Mouse (Mus musculus) c-Kit-positive CD71-positive TER-119-negative erythroid progenitor cells, embryonic 14.5 days (primary cell): Measurements from ENCODE around the gene Zdhhc18.

Experiments used
- DNase-seq: peaks from one replicate; pipeline ENCODE4 v3.0.0-alpha.2; 2013; ENCODE audit warnings: low read depth

Gene Zdhhc18

DNA sequence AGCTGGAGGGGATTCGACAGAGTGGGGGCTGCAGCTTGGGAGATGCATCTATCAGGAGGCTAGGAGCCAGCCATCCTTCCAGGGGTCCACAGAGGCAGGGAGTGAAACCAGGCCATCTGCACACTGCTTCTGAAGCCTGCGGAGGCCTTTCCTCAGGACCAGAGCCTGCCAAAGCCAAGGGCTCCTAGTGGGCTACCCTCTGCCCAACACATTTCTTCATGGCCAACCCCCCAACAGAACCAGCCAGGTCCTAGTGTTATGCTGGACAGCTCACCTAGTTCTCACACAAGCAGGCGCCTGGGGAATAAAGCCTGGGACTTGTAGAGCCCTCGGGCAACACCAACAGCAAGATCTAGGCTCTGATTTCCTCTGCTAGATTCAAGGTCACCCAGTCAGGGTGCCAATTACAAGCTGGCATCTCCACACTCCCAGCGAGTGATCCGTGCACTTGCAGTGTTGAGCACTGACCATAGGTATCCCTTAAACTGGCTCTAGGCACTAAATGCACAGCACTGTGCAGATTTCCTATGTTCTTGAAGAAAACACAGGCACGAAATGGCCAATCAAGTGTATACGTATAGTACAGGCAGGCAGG lies 19.5 kb downstream of the Zdhhc18 start:
- DNase-seq: no peak

- DNase-seq: no peak
These were observed 20.8 kb downstream of the Zdhhc18 start for GRCm38 (mm10) chr4:133629191-133629590.

- no peak for DNase-seq
These were observed 21.4 kb downstream of the Zdhhc18 start for GRCm38 (mm10) chr4:133628517-133628916.

DNA sequence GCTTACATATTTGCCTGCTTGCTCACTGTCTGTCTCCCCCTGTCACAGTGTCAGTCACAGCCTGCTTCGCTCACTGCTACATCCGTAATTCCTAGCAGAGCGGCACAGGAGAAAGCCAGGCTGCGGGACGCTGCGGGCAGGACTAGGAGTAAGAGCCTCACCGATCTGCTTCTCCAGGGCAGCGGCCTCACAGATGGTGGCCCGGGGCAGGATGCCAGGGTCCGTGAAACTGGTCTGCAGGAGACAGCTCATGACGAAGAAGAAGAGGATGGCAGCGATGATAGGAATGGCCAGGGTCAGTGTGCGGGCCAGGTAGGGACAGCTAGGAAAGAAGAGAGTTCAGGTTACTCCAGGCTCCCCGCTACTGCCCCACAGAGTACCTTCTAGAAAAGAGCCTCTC lies 22.9 kb downstream of the Zdhhc18 start:
- no peak for DNase-seq

GRCm38 (mm10) chr4:133626621-133627020 lies 23.3 kb downstream of the Zdhhc18 start:
- DNase-seq: no peak

GRCm38 (mm10) chr4:133626221-133626620 lies 23.7 kb downstream of the Zdhhc18 start:
- no peak for DNase-seq

DNA sequence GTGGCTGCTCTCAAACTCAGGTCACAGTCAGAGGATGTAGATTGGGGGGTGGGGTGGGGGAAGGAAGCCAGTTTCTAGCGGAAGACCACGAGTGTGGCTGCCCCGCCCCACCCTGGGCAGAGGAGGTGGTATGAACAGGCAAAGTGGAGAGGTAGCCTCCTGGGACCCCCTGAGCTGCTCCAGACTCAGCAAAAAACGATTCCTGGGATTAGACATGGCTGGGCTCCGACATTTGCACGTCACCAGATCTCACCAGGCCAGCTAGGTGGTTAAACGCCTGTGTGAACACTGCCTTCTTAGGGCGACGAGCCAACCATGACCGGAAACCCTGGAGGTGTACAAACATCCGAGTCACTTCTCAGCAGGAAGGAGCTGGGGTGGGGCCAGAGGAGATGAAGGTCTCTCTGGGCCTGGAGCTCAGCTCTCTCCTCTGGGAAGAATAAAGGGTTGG lies 24.3 kb downstream of the Zdhhc18 start:
- DNase-seq: no peak

- no peak for DNase-seq
These were observed 25.1 kb downstream of the Zdhhc18 start for GRCm38 (mm10) chr4:133624830-133625229.

DNA sequence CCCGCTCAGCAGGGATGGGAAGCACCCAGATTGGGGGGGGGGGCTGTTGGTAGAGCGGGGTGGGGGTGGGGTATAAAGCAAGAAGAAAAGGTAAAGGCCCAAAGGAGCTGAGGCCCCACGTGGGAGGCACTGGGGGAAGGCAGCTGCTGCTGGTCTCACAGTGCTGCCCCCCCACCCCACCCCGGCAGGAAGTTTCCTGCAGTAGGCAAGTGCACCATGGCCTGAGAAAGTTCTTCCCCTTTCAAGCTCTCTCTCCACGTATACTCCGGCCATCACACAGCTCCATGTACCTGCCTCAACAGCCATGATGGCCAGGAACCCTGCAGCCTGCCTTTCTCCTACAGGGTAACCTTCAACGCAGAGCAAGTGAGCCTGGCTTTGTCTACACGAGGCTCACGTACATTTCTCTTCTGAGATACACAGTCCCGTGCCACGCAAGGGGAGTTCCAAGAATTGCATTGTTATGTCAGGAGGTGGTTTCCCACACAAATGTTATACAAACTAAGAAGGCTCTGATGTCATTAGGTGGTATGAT lies 27.7 kb downstream of the Zdhhc18 start:
- no peak for DNase-seq

DNA sequence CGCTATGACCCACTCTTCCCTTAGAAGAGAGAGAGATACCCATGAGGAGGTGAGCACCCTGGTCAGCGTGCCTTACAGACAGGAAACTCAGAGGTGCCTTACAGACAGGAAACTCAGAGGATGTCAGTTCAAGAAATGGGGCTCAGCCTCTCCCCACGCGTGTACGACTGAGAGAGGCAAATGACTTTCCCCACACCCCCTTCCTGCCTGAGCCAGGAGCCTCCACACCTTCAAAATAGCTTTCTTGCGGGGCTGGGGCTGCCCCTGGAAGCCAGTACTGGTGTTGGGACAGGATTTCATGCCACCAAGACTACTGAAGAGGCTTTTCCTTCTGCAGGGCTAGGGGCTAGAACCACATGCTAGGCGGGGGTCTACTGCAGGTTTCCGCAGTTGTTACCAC lies 29.3 kb downstream of the Zdhhc18 start:
- DNase-seq: no peak

DNA sequence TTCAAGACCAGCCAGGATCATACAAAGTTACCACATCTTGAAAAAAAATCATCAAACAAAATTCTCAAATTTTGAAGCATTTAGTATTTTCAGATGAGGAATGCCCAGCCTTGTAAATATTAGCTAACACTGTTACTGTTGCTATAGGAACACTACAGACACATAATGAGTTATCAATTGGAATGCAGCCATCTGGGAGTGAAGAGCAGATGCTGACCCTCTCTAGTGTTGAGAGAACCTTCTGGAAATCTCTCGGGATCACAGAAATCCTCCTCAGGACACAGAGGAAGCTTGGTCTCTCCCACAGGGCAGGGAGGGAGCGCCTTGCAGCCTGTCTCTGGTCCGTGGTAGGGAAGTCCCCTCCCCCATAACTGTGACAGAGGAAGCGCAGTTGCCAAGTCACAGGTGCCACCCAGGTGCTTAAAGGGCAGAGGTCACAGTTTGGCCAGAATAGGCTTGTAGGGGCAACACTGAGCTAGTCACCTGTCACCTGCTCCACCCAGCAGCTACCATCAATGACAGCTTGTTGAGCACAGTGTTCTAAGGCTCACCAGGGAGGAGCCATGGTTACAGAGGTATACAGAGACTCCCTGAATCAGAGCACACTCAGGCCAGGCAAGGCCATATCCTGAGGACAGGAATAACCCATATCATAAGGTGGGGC lies 30.3 kb downstream of the Zdhhc18 start:
- DNase-seq: no peak

GRCm38 (mm10) chr4:133617936-133618335 lies 32.0 kb downstream of the Zdhhc18 start:
- DNase-seq: no peak

DNA sequence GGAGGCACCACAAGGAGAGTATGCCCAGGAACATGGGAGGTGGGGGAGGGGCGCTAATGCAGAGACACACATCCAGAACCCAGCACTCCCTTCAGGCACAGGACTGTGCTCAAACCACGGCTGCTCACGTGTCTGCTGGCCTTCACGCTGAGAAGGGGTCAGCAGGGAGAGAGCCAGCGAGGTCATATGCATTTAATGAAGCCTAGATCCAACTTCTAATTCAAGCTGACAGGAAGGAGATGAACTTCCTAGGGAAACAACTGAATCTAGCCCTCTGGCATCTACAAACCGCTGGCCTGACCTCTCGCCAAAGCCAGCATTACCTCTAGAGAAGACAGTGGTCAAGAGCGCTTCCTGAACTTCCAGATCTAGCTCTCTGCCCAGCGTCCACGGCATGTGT lies 34.5 kb downstream of the Zdhhc18 start:
- DNase-seq: no peak

DNA sequence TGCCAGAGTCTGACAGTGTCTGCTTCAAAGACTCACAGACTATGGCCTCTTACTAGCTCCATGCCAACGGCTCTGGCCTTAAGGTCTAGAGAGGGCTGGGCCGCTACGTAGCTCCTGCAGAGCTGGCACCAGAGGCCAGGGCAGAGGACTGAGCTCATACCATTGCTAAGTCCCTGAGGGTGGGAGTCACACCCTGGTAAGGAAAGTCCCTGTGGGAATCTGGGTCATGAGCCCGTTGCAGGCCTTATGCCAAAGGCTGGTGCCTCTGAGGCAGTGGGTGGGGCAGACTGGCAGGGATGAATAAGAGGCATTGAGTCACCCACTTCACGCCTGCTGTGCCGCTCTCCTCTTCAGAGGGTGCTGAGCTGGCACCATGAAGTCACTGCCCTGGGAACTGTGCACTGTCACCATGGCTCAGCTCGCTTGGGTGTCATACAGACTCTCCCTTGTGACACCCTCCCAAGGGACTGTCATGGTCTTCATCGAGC lies 35.6 kb downstream of the Zdhhc18 start:
- DNase-seq: no peak

- DNase-seq: no peak
These were observed 36.1 kb downstream of the Zdhhc18 start for GRCm38 (mm10) chr4:133613867-133614266.

DNA sequence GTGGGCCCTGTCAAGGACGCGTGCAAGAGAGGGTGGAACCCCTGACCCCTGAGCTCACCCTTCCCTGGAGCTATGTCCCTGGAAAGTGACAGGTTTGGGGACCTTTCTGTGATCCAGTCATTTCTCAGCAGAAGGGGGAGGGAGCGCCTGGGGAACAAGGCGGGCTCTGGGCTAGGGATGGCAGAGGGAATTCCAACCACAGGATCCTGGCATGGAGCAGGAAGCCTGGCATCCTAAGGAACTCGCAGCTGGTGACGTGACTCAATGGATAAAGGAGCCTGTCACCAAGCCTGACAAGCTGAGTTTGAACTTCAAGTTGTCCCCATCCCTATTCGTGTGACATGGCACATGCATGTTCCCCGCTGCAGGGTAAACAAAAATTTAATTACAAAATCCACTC lies 36.9 kb downstream of the Zdhhc18 start:
- no peak for DNase-seq

DNA sequence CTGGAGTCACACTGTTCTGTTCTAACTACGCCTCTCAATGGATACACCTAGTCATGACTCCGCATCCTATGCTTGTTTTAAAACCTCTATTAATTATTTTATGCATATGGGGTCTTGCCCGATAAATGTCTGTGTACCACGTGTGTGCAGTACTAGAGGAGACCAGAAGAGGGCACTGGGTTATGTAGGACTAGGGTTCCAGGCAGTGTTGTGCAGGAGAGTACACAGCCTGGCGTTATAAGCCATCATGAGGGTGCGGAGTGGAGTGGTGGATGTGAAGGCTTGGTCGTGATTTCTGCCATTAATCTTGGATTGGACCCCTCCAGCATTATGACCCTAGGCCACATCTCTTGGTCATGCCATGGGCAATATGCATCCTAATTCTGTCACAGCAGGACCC lies 37.5 kb downstream of the Zdhhc18 start:
- no peak for DNase-seq

- no peak for DNase-seq
These were observed 38.1 kb downstream of the Zdhhc18 start for GRCm38 (mm10) chr4:133611815-133612214.

GRCm38 (mm10) chr4:133609719-133610118 lies 40.2 kb downstream of the Zdhhc18 start:
- DNase-seq: peak; percentile 71

- no peak for DNase-seq
These were observed 42.7 kb downstream of the Zdhhc18 start for GRCm38 (mm10) chr4:133607284-133607683.

DNA sequence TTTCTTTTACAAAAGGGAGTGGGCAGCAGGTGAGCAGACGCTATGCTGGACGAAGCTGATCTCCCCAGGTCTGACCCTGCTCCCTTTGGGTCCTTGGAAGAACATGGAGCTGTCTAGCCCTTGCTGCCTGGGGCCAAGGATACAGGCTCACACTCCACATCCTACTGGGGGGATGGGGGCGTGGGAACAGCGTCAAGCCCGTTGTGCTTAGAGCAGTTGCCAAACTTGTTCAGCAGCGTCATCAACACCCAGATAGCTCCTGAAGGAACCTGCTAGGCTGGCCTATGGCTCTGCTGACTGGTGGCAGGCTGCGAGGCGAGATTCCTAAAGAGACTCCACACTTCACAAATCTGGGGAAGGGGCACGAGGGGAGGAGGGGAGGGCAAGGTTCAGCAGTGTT lies 44.6 kb downstream of the Zdhhc18 start:
- no peak for DNase-seq

DNA sequence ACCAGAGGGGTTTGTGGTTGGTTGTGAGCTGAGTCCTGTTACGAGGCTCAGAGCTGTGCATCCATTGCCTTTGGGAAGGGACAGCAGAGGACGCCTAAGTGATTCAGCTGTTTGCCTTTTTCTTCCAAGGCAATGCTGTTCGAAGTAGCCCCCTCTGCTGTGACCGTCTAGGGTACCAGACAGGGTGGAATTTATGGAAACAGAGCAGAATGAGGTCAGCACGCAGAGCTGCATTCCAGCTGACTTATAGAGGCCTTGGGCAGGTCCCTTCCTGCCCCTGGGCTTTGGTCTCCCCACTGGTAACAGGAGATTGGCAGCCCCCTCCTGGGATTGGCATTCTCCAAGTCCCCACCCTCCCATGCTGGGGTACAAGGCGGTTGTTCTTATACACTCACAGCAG lies 45.1 kb downstream of the Zdhhc18 start:
- DNase-seq: no peak

GRCm38 (mm10) chr4:133604175-133604574 lies 45.8 kb downstream of the Zdhhc18 start:
- no peak for DNase-seq

- no peak for DNase-seq
These were observed 46.9 kb downstream of the Zdhhc18 start for GRCm38 (mm10) chr4:133603056-133603455.
